Mouse (Mus musculus): ENCODE results near the gene F2rl3. TPM values are rescaled to one million over a fixed set of nuclear protein-coding genes. Genes with fewer than 3 reads are reported as not detected.

Gene F2rl3
- under 1 TPM in 1 of 2 experiments, not detected in 1; 0.28 TPM for total RNA-seq (2021)

- no peak for DNase-seq
- intact Hi-C loops (cut with DNase I) = no loop called here
Measured at GRCm38 (mm10) chr8:72761322-72762051, at the start of gene F2rl3. Gene F2rl3, plus strand, starts transcription at chr8:72761880.

- intact Hi-C loops (cut with DNase I) = no loop called here
- DNase-seq = no peak
Measured at GRCm38 (mm10) chr8:72712569-72712968, 49.1 kb upstream of the F2rl3 start.

- intact Hi-C loops (cut with DNase I) = no loop called here
- DNase-seq = no peak
Measured at GRCm38 (mm10) chr8:72716594-72716993, 45.1 kb upstream of the F2rl3 start.

- intact Hi-C loops (cut with DNase I) = no loop called here
- no peak for DNase-seq
Measured at GRCm38 (mm10) chr8:72720541-72720940, 41.1 kb upstream of the F2rl3 start.

GRCm38 (mm10) chr8:72722769-72723650, 38.7 kb upstream of the F2rl3 start, which contains the start of gene Sin3b:
Gene Sin3b, plus strand, starts transcription at chr8:72723285.
- intact Hi-C loops (cut with DNase I) = no loop called here

GRCm38 (mm10) chr8:72723651-72724001, 38.1 kb upstream of the F2rl3 start:
- intact Hi-C loops (cut with DNase I) = no loop called here
- DNase-seq = peak; percentile 28

More at GRCm38 (mm10) chr8:72722769-72723650, 38.7 kb upstream of the F2rl3 start, which contains the start of gene Sin3b:
- peak; percentile 97 for DNase-seq

- intact Hi-C loops (cut with DNase I) = no loop called here
- no peak for DNase-seq
Measured at GRCm38 (mm10) chr8:72728636-72729035, 33.0 kb upstream of the F2rl3 start.

GRCm38 (mm10) chr8:72735001-72735400, 26.7 kb upstream of the F2rl3 start:
- intact Hi-C loops (cut with DNase I) = no loop called here
- no peak for DNase-seq

GRCm38 (mm10) chr8:72736868-72737267, 24.8 kb upstream of the F2rl3 start:
- DNase-seq = no peak
- intact Hi-C loops (cut with DNase I) = no loop called here

GRCm38 (mm10) chr8:72746061-72746460, 15.6 kb upstream of the F2rl3 start:
- peak; percentile 38 for DNase-seq
- intact Hi-C loops (cut with DNase I) = no loop called here

GRCm38 (mm10) chr8:72749846-72750245, 11.8 kb upstream of the F2rl3 start:
- intact Hi-C loops (cut with DNase I) = no loop called here
- DNase-seq = no peak

GRCm38 (mm10) chr8:72750266-72750665, 11.4 kb upstream of the F2rl3 start:
- intact Hi-C loops (cut with DNase I) = no loop called here
- DNase-seq = no peak

GRCm38 (mm10) chr8:72751126-72751525, 10.6 kb upstream of the F2rl3 start:
- no peak for DNase-seq
- intact Hi-C loops (cut with DNase I) = no loop called here

GRCm38 (mm10) chr8:72752289-72752688, 9.4 kb upstream of the F2rl3 start:
- intact Hi-C loops (cut with DNase I) = no loop called here
- no peak for DNase-seq

- intact Hi-C loops (cut with DNase I) = no loop called here
- DNase-seq = no peak
Measured at GRCm38 (mm10) chr8:72753165-72753564, 8.5 kb upstream of the F2rl3 start.

GRCm38 (mm10) chr8:72753781-72754180, 7.9 kb upstream of the F2rl3 start:
- intact Hi-C loops (cut with DNase I) = no loop called here
- DNase-seq = no peak

GRCm38 (mm10) chr8:72756031-72756430, 5.6 kb upstream of the F2rl3 start:
- intact Hi-C loops (cut with DNase I) = no loop called here
- no peak for DNase-seq

- intact Hi-C loops (cut with DNase I) = no loop called here
- DNase-seq = no peak
Measured at GRCm38 (mm10) chr8:72756771-72757390, 4.8 kb upstream of the F2rl3 start.

GRCm38 (mm10) chr8:72757426-72758195, 4.1 kb upstream of the F2rl3 start:
- intact Hi-C loops (cut with DNase I) = no loop called here
- DNase-seq = no peak

GRCm38 (mm10) chr8:72758310-72758709, 3.4 kb upstream of the F2rl3 start:
- intact Hi-C loops (cut with DNase I) = no loop called here
- DNase-seq = no peak

GRCm38 (mm10) chr8:72760216-72760615, 1.5 kb upstream of the F2rl3 start:
- DNase-seq = no peak
- intact Hi-C loops (cut with DNase I) = no loop called here

Data from left cerebral cortex, postnatal 4 days (tissue).